Mouse (Mus musculus): Measurements from ENCODE around the gene Olfr625-ps1. TPM values are rescaled to one million over a fixed set of nuclear protein-coding genes. Genes with fewer than 3 reads are reported as not detected.

Gene Olfr625-ps1
- polyA plus RNA-seq, 1 experiment from 2014 or later: not detected

Other genes starting within 250 kb of the Olfr625-ps1 start
- not detected in 2 replicates for gene Olfr605, start 237.3 kb upstream of the Olfr625-ps1 start, polyA plus RNA-seq (2015; fragmentation: Nextera tagmentation; extraction: Ambion mirVana)
- not detected in 2 replicates for gene Olfr606, start 233.7 kb upstream of the Olfr625-ps1 start, polyA plus RNA-seq (2015; fragmentation: Nextera tagmentation; extraction: Ambion mirVana)
- gene Olfr607, start 218.6 kb upstream of the Olfr625-ps1 start, polyA plus RNA-seq (2015; fragmentation: Nextera tagmentation; extraction: Ambion mirVana): not detected in 2 replicates
- gene Olfr608, start 212.8 kb upstream of the Olfr625-ps1 start, polyA plus RNA-seq (2015; fragmentation: Nextera tagmentation; extraction: Ambion mirVana): not detected in 2 replicates
- gene Olfr609, start 184.7 kb upstream of the Olfr625-ps1 start, polyA plus RNA-seq (2015; fragmentation: Nextera tagmentation; extraction: Ambion mirVana): not detected in 2 replicates
- gene Olfr610, start 170.6 kb upstream of the Olfr625-ps1 start, polyA plus RNA-seq (2015; fragmentation: Nextera tagmentation; extraction: Ambion mirVana): not detected in 2 replicates
- gene Olfr611, start 161.9 kb upstream of the Olfr625-ps1 start, polyA plus RNA-seq (2015; fragmentation: Nextera tagmentation; extraction: Ambion mirVana): not detected in 2 replicates
- gene Olfr612, start 140.0 kb upstream of the Olfr625-ps1 start, polyA plus RNA-seq (2015; fragmentation: Nextera tagmentation; extraction: Ambion mirVana): not detected in 2 replicates
- not detected in 2 replicates for gene Olfr613, start 134.6 kb upstream of the Olfr625-ps1 start, polyA plus RNA-seq (2015; fragmentation: Nextera tagmentation; extraction: Ambion mirVana)
- not detected in 2 replicates for gene Olfr615, start 126.6 kb upstream of the Olfr625-ps1 start, polyA plus RNA-seq (2015; fragmentation: Nextera tagmentation; extraction: Ambion mirVana)
- not detected in 2 replicates for gene Olfr616, start 113.6 kb upstream of the Olfr625-ps1 start, polyA plus RNA-seq (2015; fragmentation: Nextera tagmentation; extraction: Ambion mirVana)
- not detected in 2 replicates for gene Olfr617, start 109.7 kb upstream of the Olfr625-ps1 start, polyA plus RNA-seq (2015; fragmentation: Nextera tagmentation; extraction: Ambion mirVana)
- gene Olfr618, start 92.6 kb upstream of the Olfr625-ps1 start, polyA plus RNA-seq (2015; fragmentation: Nextera tagmentation; extraction: Ambion mirVana): not detected in 2 replicates
- gene Olfr619, start 82.1 kb upstream of the Olfr625-ps1 start, polyA plus RNA-seq (2015; fragmentation: Nextera tagmentation; extraction: Ambion mirVana): not detected in 2 replicates
- gene Olfr620, start 70.2 kb upstream of the Olfr625-ps1 start, polyA plus RNA-seq (2015; fragmentation: Nextera tagmentation; extraction: Ambion mirVana): not detected in 2 replicates
- not detected in 2 replicates for gene Olfr622, start 40.0 kb upstream of the Olfr625-ps1 start, polyA plus RNA-seq (2015; fragmentation: Nextera tagmentation; extraction: Ambion mirVana)
- gene Olfr623, start 19.0 kb upstream of the Olfr625-ps1 start, polyA plus RNA-seq (2015; fragmentation: Nextera tagmentation; extraction: Ambion mirVana): not detected in 2 replicates
- gene Olfr624, start 11.5 kb upstream of the Olfr625-ps1 start, polyA plus RNA-seq (2015; fragmentation: Nextera tagmentation; extraction: Ambion mirVana): 0.04 TPM in 1 of 2 replicates, not detected in the other
- gene Olfr243, start 32.0 kb downstream of the Olfr625-ps1 start, polyA plus RNA-seq (2015; fragmentation: Nextera tagmentation; extraction: Ambion mirVana): not detected in 2 replicates
- not detected in 2 replicates for gene Olfr628, start 47.7 kb downstream of the Olfr625-ps1 start, polyA plus RNA-seq (2015; fragmentation: Nextera tagmentation; extraction: Ambion mirVana)
- not detected in 2 replicates for gene Olfr629, start 62.2 kb downstream of the Olfr625-ps1 start, polyA plus RNA-seq (2015; fragmentation: Nextera tagmentation; extraction: Ambion mirVana)
- not detected in 2 replicates for gene Olfr630, start 74.6 kb downstream of the Olfr625-ps1 start, polyA plus RNA-seq (2015; fragmentation: Nextera tagmentation; extraction: Ambion mirVana)
- gene Olfr69, start 88.9 kb downstream of the Olfr625-ps1 start, polyA plus RNA-seq (2015; fragmentation: Nextera tagmentation; extraction: Ambion mirVana): not detected in 2 replicates
- gene Olfr68, start 97.0 kb downstream of the Olfr625-ps1 start, polyA plus RNA-seq (2015; fragmentation: Nextera tagmentation; extraction: Ambion mirVana): not detected in 2 replicates
- not detected in 2 replicates for gene Olfr67, start 109.1 kb downstream of the Olfr625-ps1 start, polyA plus RNA-seq (2015; fragmentation: Nextera tagmentation; extraction: Ambion mirVana)
- gene Hbb-bt, start 131.3 kb downstream of the Olfr625-ps1 start, polyA plus RNA-seq (2015; fragmentation: Nextera tagmentation; extraction: Ambion mirVana): 4,716 and 5,311 TPM in 2 replicates
- 14,530 and 15,290 TPM in 2 replicates for gene Hbb-bs, start 145.4 kb downstream of the Olfr625-ps1 start, polyA plus RNA-seq (2015; fragmentation: Nextera tagmentation; extraction: Ambion mirVana)
- gene Hbb-bh2, start 157.8 kb downstream of the Olfr625-ps1 start, polyA plus RNA-seq (2015; fragmentation: Nextera tagmentation; extraction: Ambion mirVana): not detected in 2 replicates
- gene Hbb-bh1, start 160.4 kb downstream of the Olfr625-ps1 start, polyA plus RNA-seq (2015; fragmentation: Nextera tagmentation; extraction: Ambion mirVana): 8.2 and 12.5 TPM in 2 replicates
- gene Hbb-y, start 170.5 kb downstream of the Olfr625-ps1 start, polyA plus RNA-seq (2015; fragmentation: Nextera tagmentation; extraction: Ambion mirVana): 807 and 1,263 TPM in 2 replicates
- gene Olfr66, start 203.5 kb downstream of the Olfr625-ps1 start, polyA plus RNA-seq (2015; fragmentation: Nextera tagmentation; extraction: Ambion mirVana): not detected in 2 replicates
- not detected in 2 replicates for gene Olfr64, start 211.8 kb downstream of the Olfr625-ps1 start, polyA plus RNA-seq (2015; fragmentation: Nextera tagmentation; extraction: Ambion mirVana)
- not detected in 2 replicates for gene Olfr65, start 220.8 kb downstream of the Olfr625-ps1 start, polyA plus RNA-seq (2015; fragmentation: Nextera tagmentation; extraction: Ambion mirVana)
- gene Olfr631, start 246.1 kb downstream of the Olfr625-ps1 start, polyA plus RNA-seq (2015; fragmentation: Nextera tagmentation; extraction: Ambion mirVana): not detected in 2 replicates

All from lung, embryonic 15.5 days (tissue).